ENCODE assay signal across 16 mouse cellular contexts in genomic region chr3:59290551-59290950, GRCm38 (mm10).
"Had no signal": no experiment of that assay in that cellular context is flagged by ENCODE, and none has a peak within 500 bp of the region (broad histone marks: within the 10 kb centered on the region; RNA-seq: fewer than 3 reads in every experiment).

No protein-coding gene starts in this region.

- DNase-seq: kidney, postnatal 25 days; layer of hippocampus, adult 9-11 months; left cerebral cortex, postnatal 4 days; lung, embryonic 14.5 days; lung, postnatal 14 days; right cerebral cortex, postnatal 14 days; thymus, adult 2 months; thymus, postnatal 25 days had no signal

- H3K9ac ChIP-seq: limb, embryonic 13.5 days; liver, embryonic 12.5 days; lung, embryonic 14.5 days; midbrain, embryonic 15.5 days; neural tube, embryonic 13.5 days; stomach, embryonic 15.5 days had no signal

- ATAC-seq: liver, embryonic 12.5 days; midbrain, embryonic 15.5 days had no signal

- H3K4me1 ChIP-seq: limb, embryonic 13.5 days; liver, embryonic 12.5 days; megakaryocyte, embryonic 14.5 days; midbrain, embryonic 15.5 days; neural tube, embryonic 13.5 days; stomach, embryonic 15.5 days had no signal

- H3K27ac ChIP-seq: limb, embryonic 13.5 days; liver, embryonic 12.5 days; macrophage; midbrain, embryonic 15.5 days; neural tube, embryonic 13.5 days; stomach, embryonic 15.5 days had no signal

- H3K9me3 ChIP-seq: limb, embryonic 13.5 days; liver, embryonic 12.5 days; megakaryocyte, embryonic 14.5 days; midbrain, embryonic 15.5 days; neural tube, embryonic 13.5 days; stomach, embryonic 15.5 days had no signal

- H3K27me3 ChIP-seq: limb, embryonic 13.5 days; liver, embryonic 12.5 days; megakaryocyte, embryonic 14.5 days; midbrain, embryonic 15.5 days; neural tube, embryonic 13.5 days; stomach, embryonic 15.5 days had no signal

- H3K36me3 ChIP-seq: limb, embryonic 13.5 days; liver, embryonic 12.5 days; midbrain, embryonic 15.5 days; neural tube, embryonic 13.5 days; stomach, embryonic 15.5 days had no signal

- H3K4me2 ChIP-seq: limb, embryonic 13.5 days; liver, embryonic 12.5 days; lung, embryonic 14.5 days; midbrain, embryonic 11.5 days; midbrain, embryonic 15.5 days; neural tube, embryonic 13.5 days; stomach, embryonic 15.5 days had no signal

- H3K4me3 ChIP-seq: limb, embryonic 13.5 days; liver, embryonic 12.5 days; megakaryocyte, embryonic 14.5 days; midbrain, embryonic 15.5 days; neural tube, embryonic 13.5 days; stomach, embryonic 15.5 days had no signal
